Mouse (Mus musculus): ENCODE data around the gene Pcyt1b.

Gene Pcyt1b

GRCm38 (mm10) chrX:93732975-93733748 is 78.5 kb downstream of the Pcyt1b start:
- no peak for DNase-seq (ENCODE audit: low spot score in 2 of 2)

GRCm38 (mm10) chrX:93749165-93749564 is 94.5 kb downstream of the Pcyt1b start:
- DNase-seq (ENCODE audit: low spot score in 2 of 2) = no peak

- DNase-seq (ENCODE audit: low spot score in 2 of 2) = no peak
Measured at GRCm38 (mm10) chrX:93750566-93750965, 95.9 kb downstream of the Pcyt1b start.

- no peak for DNase-seq (ENCODE audit: low spot score in 2 of 2)
Measured at GRCm38 (mm10) chrX:93755210-93755842, 100.7 kb downstream of the Pcyt1b start.

- no peak for DNase-seq (ENCODE audit: low spot score in 2 of 2)
Measured at GRCm38 (mm10) chrX:93756867-93757455, 102.3 kb downstream of the Pcyt1b start.

- no peak for DNase-seq (ENCODE audit: low spot score in 2 of 2)
Measured at GRCm38 (mm10) chrX:93760770-93761169, 106.1 kb downstream of the Pcyt1b start.

- DNase-seq (ENCODE audit: low spot score in 2 of 2) = no peak
Measured at GRCm38 (mm10) chrX:93789562-93789961, 134.9 kb downstream of the Pcyt1b start.

GRCm38 (mm10) chrX:93793168-93793567 is 138.5 kb downstream of the Pcyt1b start:
- DNase-seq (ENCODE audit: low spot score in 2 of 2) = peak in 1 of 2 experiments; percentile 7
